Mouse (Mus musculus) lung, postnatal 0 days (tissue): ENCODE measurements around the gene Plekhm2.

ENCODE experiments used
- CTCF ChIP-seq: IDR thresholded peaks from 2 replicates; pipeline ENCODE4 v1.5.1; 2016; ENCODE audit warnings: antibody characterized with exemption, mild to moderate bottlenecking
- EP300 ChIP-seq: IDR thresholded peaks from 2 replicates; pipeline ENCODE4 v1.6.1; 2016; ENCODE audit warnings: antibody characterized with exemption, mild to moderate bottlenecking, control low read depth

DNA sequence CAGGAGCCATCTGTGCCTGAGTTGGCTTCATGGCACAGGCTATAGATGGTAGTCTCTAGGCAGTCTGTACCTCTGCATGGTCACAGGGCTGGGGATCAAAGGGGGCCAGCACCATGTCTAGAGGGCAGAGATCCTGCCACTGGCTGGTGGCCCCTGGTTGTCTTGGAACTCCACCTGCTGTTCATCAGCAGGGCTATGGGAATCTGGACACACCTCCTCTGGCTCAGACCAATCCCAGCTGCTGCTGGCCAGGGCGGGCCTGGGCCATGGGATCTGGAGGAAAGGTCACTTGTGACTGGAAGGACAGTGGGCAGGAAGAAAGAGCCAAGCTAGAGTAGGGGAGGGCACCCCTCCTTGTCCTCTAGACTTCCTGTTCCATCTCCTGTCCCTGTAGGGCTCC lies 41.0 kb downstream of the Plekhm2 start, which contains the start of gene Slc25a34:
- TF ChIP-seq CTCF (peak; percentile 26), EP300 (peak; percentile 40; the same call in 1 of the 2 replicates)
